Mouse (Mus musculus): Measurements from ENCODE around the gene Uap1. TPM values are rescaled to one million over a fixed set of nuclear protein-coding genes. Genes with fewer than 3 reads are reported as not detected.
A peak's percentile ranks its signal among the peaks of the same experiment; 100 is the strongest.
"Not testable (repeated sequence)": the region's sequence is repeated elsewhere in the genome, so short reads cannot be mapped to it uniquely, and the experiment has no call there.

The Uap1 gene
- total RNA-seq, 2 experiments from 2014 or later: 46.9 to 47.8 TPM

GRCm38 (mm10) chr1:170141626-170142025, 33.1 kb downstream of the Uap1 start:
- Histone ChIP-seq H3K27ac (no peak overlapping the region), H3K4me3 (no peak overlapping the region)
- no peak for DNase-seq
- no peak for TF ChIP-seq CTCF (IDR thresholded peaks at IDR 0.05)
- intact Hi-C loops (cut with DNase I): no loop called here

- DNase-seq: peak; percentile 80
- peak; percentile 84 for TF ChIP-seq CTCF (IDR thresholded peaks at IDR 0.05)
- no peak overlapping the region for H3K4me3 ChIP-seq
- intact Hi-C loops (cut with DNase I): loop anchor here (1.0 to 10.0 kb wide), 5 partner anchors 92 to 612 kb away; partner anchors contain the start of gene Hsd17b7
- H3K27ac ChIP-seq: peak overlapping the region; percentile 49; the same call in 1 of the 2 replicates
These were observed 38.3 kb downstream of the Uap1 start for GRCm38 (mm10) chr1:170136351-170137009.

GRCm38 (mm10) chr1:170134264-170134663, 40.5 kb downstream of the Uap1 start:
- no peak for DNase-seq
- H3K4me3 ChIP-seq: no peak overlapping the region
- intact Hi-C loops (cut with DNase I): loop anchor here (10.0 kb wide), 3 partner anchors 89 to 609 kb away; no protein-coding TSS in a partner anchor
- TF ChIP-seq CTCF (IDR thresholded peaks at IDR 0.05): no peak
- no peak overlapping the region for H3K27ac ChIP-seq

GRCm38 (mm10) chr1:170130962-170131361, 43.8 kb downstream of the Uap1 start:
- intact Hi-C loops (cut with DNase I): loop anchor here (10.0 kb wide), 3 partner anchors 86 to 606 kb away; no protein-coding TSS in a partner anchor
- H3K27ac ChIP-seq: no peak overlapping the region
- DNase-seq: no peak
- no peak for TF ChIP-seq CTCF (IDR thresholded peaks at IDR 0.05)
- no peak overlapping the region for H3K4me3 ChIP-seq

- DNase-seq: no peak
- no peak for TF ChIP-seq CTCF (IDR thresholded peaks at IDR 0.05)
- Histone ChIP-seq H3K27ac (no peak overlapping the region), H3K4me3 (no peak overlapping the region)
- intact Hi-C loops (cut with DNase I): no loop called here
These were observed 50.1 kb downstream of the Uap1 start for GRCm38 (mm10) chr1:170124644-170125043.

- no peak for TF ChIP-seq CTCF (IDR thresholded peaks at IDR 0.05)
- DNase-seq: no peak
- Histone ChIP-seq H3K27ac (no peak overlapping the region), H3K4me3 (no peak overlapping the region)
- intact Hi-C loops (cut with DNase I): loop anchor here (5.0 kb wide), 1 partner anchor 56 kb away; no protein-coding TSS in a partner anchor
These were observed 61.1 kb downstream of the Uap1 start for GRCm38 (mm10) chr1:170113616-170114015.

GRCm38 (mm10) chr1:170112261-170112660, 62.5 kb downstream of the Uap1 start:
- DNase-seq: no peak
- Histone ChIP-seq H3K4me3 (peak overlapping the region; percentile 67), H3K27ac (no peak overlapping the region)
- intact Hi-C loops (cut with DNase I): loop anchor here (5.0 kb wide), 1 partner anchor 55 kb away; no protein-coding TSS in a partner anchor
- TF ChIP-seq CTCF (IDR thresholded peaks at IDR 0.05): no peak

- DNase-seq: peak; percentile 38
- H3K27ac ChIP-seq: peak overlapping the region; percentile 86
- TF ChIP-seq CTCF (IDR thresholded peaks at IDR 0.05): no peak
- intact Hi-C loops (cut with DNase I): loop anchor here (5.0 kb wide), 1 partner anchor 54 kb away; no protein-coding TSS in a partner anchor
- peak overlapping the region; percentile 67 for H3K4me3 ChIP-seq
These were observed 63.0 kb downstream of the Uap1 start for GRCm38 (mm10) chr1:170111651-170112226.

GRCm38 (mm10) chr1:170110516-170111332, 64.0 kb downstream of the Uap1 start, which contains the start of gene Ddr2:
TSS of gene Ddr2 (minus strand) at chr1:170110762.
- peak within 1 kb of the TSS; percentile 86 for H3K27ac ChIP-seq

GRCm38 (mm10) chr1:170109776-170110515, 64.8 kb downstream of the Uap1 start:
- H3K4me3 ChIP-seq: peak overlapping the region; percentile 67
- intact Hi-C loops (cut with DNase I): loop anchor here (5.0 kb wide), 1 partner anchor 53 kb away; no protein-coding TSS in a partner anchor
- peak; percentile 42 for DNase-seq
- peak overlapping the region; percentile 86 for H3K27ac ChIP-seq
- TF ChIP-seq CTCF (IDR thresholded peaks at IDR 0.05): no peak

More at GRCm38 (mm10) chr1:170110516-170111332, 64.0 kb downstream of the Uap1 start, which contains the start of gene Ddr2:
- DNase-seq: peak; percentile 86
- TF ChIP-seq CTCF (IDR thresholded peaks at IDR 0.05): no peak
- intact Hi-C loops (cut with DNase I): loop anchor here (5.0 kb wide), 1 partner anchor 53 kb away; no protein-coding TSS in a partner anchor
- H3K4me3 ChIP-seq: peak within 1 kb of the TSS; percentile 67

- DNase-seq; H3K27ac ChIP-seq; intact Hi-C loops (cut with DNase I); H3K4me3 ChIP-seq: not testable (repeated sequence)
These were observed 71.9 kb downstream of the Uap1 start for GRCm38 (mm10) chr1:170102814-170103213.

Other genes with a start within 250 kb of the Uap1 start
- not detected for gene Ccdc190, start 246.3 kb downstream of the Uap1 start, total RNA-seq (2021)
- gene Hsd17b7, start 205.7 kb downstream of the Uap1 start, total RNA-seq (2021): 1 to 10 TPM; 5.2 to 9.5 TPM
- gene Ddr2, start 64.2 kb downstream of the Uap1 start, total RNA-seq (2021): 10 to 100 TPM; 16.4 to 22.5 TPM
- gene Uhmk1, start 40.4 kb upstream of the Uap1 start, total RNA-seq (2021): 10 to 100 TPM; 12.6 to 15.5 TPM
- gene Sh2d1b2, start 57.8 kb upstream of the Uap1 start, total RNA-seq (2021): not detected
- not detected for gene Sh2d1b1, start 102.4 kb upstream of the Uap1 start, total RNA-seq (2021)
- under 1 TPM; 0.45 to 0.51 TPM for gene Gm7694, start 131.4 kb upstream of the Uap1 start, total RNA-seq (2021)
- gene Spata46, start 133.8 kb upstream of the Uap1 start, total RNA-seq (2021): not detected

Data from gastrocnemius, adult 2 months (tissue).